Mouse (Mus musculus) limb, embryonic 12.5 days (tissue): ENCODE data around the gene Camsap3. TPM values are rescaled to one million over a fixed set of nuclear protein-coding genes. Genes with fewer than 3 reads are reported as not detected.

Experiments used
- ATAC-seq: fragments of 200-750 bp; cut with Nextera tagmentation; 2 replicates; pipeline ENCODE4 v1.8.0; 2017; ENCODE audit warnings: low read depth, moderate TSS enrichment; ENCODE audit not compliant: insufficient number of reproducible peaks, insufficient read depth, low FRiP score, low TSS enrichment
- H3K27ac ChIP-seq: fragments of 300-500 bp; sonication (generic); 2 replicates; pipeline ENCODE4 v1.5.1; 2016; ENCODE audit warnings: mild to moderate bottlenecking, moderate library complexity
- H3K27me3 ChIP-seq: fragments of 300-500 bp; sonication (generic); 2 replicates; pipeline ENCODE4 v1.6.1; 2016; ENCODE audit warnings: mild to moderate bottlenecking, moderate library complexity
- H3K36me3 ChIP-seq: fragments of 300-500 bp; sonication (generic); 2 replicates; pipeline ENCODE4 v1.6.1; 2016; ENCODE audit warnings: mild to moderate bottlenecking, moderate library complexity
- H3K4me1 ChIP-seq: fragments of 300-500 bp; sonication (generic); replicated peaks from 2 replicates; pipeline ENCODE4 v1.6.1; 2016
- H3K4me2 ChIP-seq: fragments of 300-500 bp; sonication (generic); 2 replicates; pipeline ENCODE4 v1.6.1; 2016; ENCODE audit warnings: mild to moderate bottlenecking, moderate library complexity
- H3K4me3 ChIP-seq: fragments of 300-500 bp; sonication (generic); replicated peaks from 2 replicates; pipeline ENCODE4 v1.5.1; 2016; ENCODE audit warnings: mild to moderate bottlenecking
- H3K9ac ChIP-seq: fragments of 300-500 bp; sonication (generic); replicated peaks from 2 replicates; pipeline ENCODE4 v1.6.1; 2016; ENCODE audit warnings: mild to moderate bottlenecking, moderate library complexity
- H3K9me3 ChIP-seq: fragments of 300-500 bp; sonication (generic); 2 replicates; pipeline ENCODE4 v1.6.1; 2016; ENCODE audit warnings: mild to moderate bottlenecking, moderate library complexity
- WGBS: fragments of 180-500 bp; shearing (Covaris S2); methylation state at CpG from one replicate; pipeline ENCODE4 v1.1.7; 2016; 5-methylcytosine and 5-hydroxymethylcytosine counted together
- polyA plus RNA-seq: library from polyadenylated mRNA; unstranded; fragments of >200 nt; fragmentation: Nextera tagmentation; extraction: Ambion mirVana; gene quantifications from 2 replicates; pipeline ENCODE4 v1.2.1, GENCODE M21; 2016

The Camsap3 gene
- polyA plus RNA-seq, 1 experiment from 2014 or later = 7.0 TPM

DNA sequence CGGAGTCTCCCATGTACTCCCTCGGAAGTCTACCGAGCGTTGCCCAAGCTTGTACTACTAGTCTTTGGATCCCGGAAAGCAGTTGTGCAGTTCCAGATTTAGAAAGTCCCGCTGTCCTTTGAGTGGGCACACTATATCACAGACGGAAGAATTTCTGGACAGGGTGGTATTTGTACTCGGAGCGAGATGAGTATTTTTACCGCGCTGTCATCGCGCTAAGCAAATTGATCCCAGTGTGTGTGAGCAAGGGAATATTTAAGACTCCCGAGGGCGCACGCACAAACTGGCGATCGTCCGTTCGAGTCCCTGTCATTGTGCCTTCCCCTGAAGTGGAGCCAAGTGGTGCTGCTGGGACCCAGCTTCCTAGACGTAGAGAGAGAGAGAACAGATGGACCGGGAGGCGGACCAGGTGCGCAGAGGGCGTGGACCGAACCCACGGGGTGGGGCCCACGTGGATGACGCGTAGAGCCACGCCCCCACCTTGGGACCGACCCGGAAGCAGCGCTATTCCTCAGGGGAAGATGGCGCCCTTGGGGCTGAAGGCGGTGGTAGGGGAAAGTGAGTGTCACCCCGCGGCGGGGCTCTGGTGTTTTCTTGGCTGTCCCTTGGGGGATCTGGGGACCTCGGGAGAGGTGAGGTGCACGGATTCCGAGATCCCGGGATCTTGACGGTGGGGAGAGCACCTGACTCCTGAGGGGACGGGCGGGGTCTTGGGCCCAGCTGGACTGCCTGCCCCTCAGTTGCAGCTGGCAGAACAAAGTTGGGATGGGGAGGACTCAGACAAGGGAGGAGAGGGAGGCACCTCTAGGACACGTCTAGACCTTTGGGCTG, 43.8 kb downstream of the Camsap3 start, which contains the start of gene Stxbp2:
TSS of gene Stxbp2 (plus strand) at position 309 of the 831 bp plus-strand sequence.
- Histone ChIP-seq H3K9me3 (no peaks in the 10 kb centered on the region), H3K4me3 (peak within 1 kb of the TSS; percentile 55), H3K4me1 (no peaks in the 10 kb centered on the region; the same call in 1 of the 2 replicates), H3K27ac (no peak within 1 kb of the TSS), H3K36me3 (no peaks in the 10 kb centered on the region), H3K27me3 (peaks cover 28% of the 10 kb centered on the region), H3K4me2 (peak within 1 kb of the TSS; percentile 83), H3K9ac (peak within 1 kb of the TSS; percentile 50)
- ATAC-seq = 0 out of 2 replicates have a peak, but pooled peaks have one; percentile 33
- WGBS = 7% methylated on average over 47 of the region's 47 CpGs

DNA sequence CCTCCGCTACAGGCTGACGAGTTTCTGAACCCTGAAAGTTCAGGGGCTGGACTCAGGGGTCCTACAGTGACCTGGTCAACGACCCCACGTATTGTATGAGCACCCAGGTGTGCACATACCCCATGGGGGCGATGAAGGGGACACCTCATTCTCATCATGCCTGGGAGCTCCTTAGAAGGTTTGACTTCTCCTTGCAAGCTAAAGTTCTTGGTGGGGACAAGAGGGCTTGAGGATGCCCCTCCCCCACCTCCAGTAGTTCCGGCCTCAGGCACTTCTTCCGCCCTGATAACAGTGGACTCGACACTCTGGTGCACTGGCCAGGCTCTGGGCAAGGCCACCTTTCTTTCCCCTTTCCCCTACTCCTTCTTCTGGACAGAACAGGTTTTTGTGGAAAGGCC, 44.4 kb downstream of the Camsap3 start:
- WGBS = 25% methylated on average over 8 of the region's 8 CpGs
- Histone ChIP-seq H3K27ac (no peak overlapping the region), H3K4me2 (peak overlapping the region; percentile 83), H3K4me1 (no peaks in the 10 kb centered on the region; the same call in 1 of the 2 replicates), H3K4me3 (peak overlapping the region; percentile 55), H3K9ac (peak overlapping the region; percentile 50), H3K9me3 (no peaks in the 10 kb centered on the region), H3K27me3 (peaks cover 28% of the 10 kb centered on the region), H3K36me3 (no peaks in the 10 kb centered on the region)
- no peak for ATAC-seq

DNA sequence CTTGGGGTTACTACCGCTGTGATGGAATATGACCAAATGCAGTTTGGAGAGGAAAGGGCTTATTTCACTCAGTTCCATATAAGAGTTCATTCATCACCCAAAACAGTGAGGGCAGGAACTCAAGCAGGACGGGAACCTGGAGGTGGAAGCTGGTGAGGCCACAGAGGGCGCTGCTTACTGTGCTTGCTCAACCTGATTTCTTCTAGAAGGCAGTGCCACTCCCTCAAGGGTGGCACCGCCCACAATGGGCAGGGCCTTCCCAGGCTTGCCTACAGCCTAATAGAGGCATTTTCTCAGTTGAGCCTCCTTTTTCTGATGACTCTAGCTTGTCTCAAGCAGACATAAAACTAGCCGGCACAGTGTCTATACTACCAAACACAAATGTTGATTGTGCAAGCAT, 58.7 kb downstream of the Camsap3 start:
- 28% methylated on average over 5 of the region's 5 CpGs for WGBS
- no peaks in the 10 kb centered on the region for H3K9me3 ChIP-seq
- H3K36me3 ChIP-seq = no peaks in the 10 kb centered on the region
- no peaks in the 10 kb centered on the region for H3K4me1 ChIP-seq
- no peak overlapping the region for H3K4me3 ChIP-seq
- no peak overlapping the region for H3K4me2 ChIP-seq
- H3K27me3 ChIP-seq = peaks cover 2% of the 10 kb centered on the region; the same call in 1 of the 2 replicates
- H3K9ac ChIP-seq = no peak overlapping the region
- ATAC-seq = no peak
- no peak overlapping the region for H3K27ac ChIP-seq

DNA sequence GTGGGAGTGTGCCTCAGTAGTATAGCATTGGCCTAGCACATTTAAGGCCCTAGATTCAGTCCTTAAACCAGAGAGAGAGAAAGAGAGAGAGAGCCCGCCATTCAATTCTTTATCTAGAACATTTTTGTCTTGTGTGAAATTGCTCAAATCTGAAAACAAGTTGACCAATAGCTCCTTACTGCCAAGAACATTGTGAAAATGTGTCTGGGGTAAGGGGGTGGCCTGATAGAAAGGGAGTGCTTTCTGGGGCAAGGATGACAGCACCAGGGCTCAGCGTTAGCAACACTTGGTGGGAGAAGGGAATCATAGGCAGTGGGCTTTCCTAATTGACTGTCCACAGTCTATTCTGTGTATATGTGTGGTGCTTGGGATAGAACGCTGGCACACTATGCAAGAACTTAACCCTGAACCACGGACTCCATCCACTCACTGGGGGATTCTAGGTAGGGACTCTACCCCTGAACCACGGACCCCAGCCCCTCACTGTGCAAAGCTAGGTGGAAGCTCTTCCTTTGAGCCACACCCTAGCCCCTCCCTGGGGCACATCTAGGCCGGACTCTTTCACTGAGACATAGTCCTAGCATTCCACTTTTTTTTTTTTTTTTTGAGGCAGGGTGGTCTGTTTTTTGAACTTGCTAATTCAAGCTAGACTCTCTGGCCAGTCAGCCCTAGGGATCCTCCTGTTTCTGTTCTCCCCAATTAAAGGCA, 59.9 kb downstream of the Camsap3 start:
- Histone ChIP-seq H3K9ac (no peak overlapping the region), H3K9me3 (no peaks in the 10 kb centered on the region), H3K36me3 (no peaks in the 10 kb centered on the region), H3K27me3 (peaks cover 3% of the 10 kb centered on the region), H3K27ac (no peak overlapping the region), H3K4me2 (no peak overlapping the region), H3K4me3 (no peak overlapping the region), H3K4me1 (no peaks in the 10 kb centered on the region)
- 88% methylated on average over 6 of the region's 6 CpGs for whole genome bisulfite sequencing
- ATAC-seq = no peak

DNA sequence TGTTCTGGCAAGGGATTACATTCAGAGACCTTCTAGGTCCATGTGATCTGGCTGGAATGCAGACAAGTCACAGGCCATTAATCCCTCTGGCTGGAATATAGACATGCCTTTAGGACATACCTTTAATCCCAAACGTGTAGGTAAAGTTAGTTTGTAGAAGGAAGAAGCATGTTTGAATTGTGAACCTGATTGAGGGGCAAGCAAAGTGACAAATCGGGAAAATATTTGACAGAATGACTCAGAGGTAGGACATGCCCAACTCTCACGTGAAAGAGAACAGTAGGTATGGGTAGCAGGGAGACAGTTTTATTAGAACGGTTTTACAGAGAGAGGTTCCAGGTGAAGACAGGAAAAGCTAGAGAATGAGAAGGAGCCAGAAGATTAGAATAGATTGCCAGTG, 60.5 kb downstream of the Camsap3 start:
- Histone ChIP-seq H3K36me3 (no peaks in the 10 kb centered on the region), H3K9ac (no peak overlapping the region), H3K4me2 (no peak overlapping the region), H3K9me3 (no peaks in the 10 kb centered on the region), H3K27ac (no peak overlapping the region), H3K4me1 (no peaks in the 10 kb centered on the region), H3K4me3 (no peak overlapping the region), H3K27me3 (peaks cover 3% of the 10 kb centered on the region)
- 73% methylated on average over 4 of the region's 4 CpGs for WGBS
- ATAC-seq = no peak

DNA sequence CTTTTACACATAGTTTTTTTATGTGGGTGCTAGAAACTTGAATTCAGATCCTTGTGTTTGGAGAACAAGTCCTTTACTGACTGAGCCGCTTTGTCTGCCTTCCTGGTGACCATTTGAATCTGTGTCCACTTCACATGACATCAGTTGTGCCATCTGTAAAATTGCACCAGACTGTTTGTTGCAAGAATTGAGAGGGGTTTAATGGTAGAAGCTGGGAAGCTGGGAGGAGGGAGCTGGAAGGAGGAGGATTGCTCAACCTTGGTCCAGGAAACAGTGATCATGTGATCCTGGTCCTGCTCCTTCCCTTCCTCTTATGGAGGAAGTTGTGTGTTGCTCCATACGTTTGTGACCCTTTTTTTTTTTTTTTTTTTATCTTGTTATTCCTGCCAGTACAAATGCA, 61.2 kb downstream of the Camsap3 start:
- 91% methylated on average over 1 of the region's 2 CpGs for WGBS

DNA sequence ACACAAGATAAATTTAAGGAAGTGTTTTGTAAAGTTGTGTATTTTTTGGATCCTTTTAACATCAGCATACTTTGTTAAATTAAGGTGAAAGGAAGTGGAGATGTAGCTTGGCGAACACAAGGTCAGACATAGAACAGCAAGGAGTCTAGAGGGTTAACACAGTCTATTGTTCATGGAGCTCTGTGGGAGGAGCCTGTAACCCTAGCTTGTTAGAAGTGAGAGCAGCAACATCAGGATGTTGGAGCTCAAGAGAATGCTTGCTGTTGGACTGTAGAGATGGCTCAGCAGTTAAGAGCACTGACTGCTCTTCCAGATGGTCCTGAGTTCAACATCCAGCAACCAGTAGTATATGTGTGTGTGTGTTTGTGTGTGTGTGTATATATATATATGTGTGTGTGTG, 61.9 kb downstream of the Camsap3 start:
- H3K4me2 ChIP-seq = no peak overlapping the region
- 43% methylated on average over 1 of the region's 1 CpGs for WGBS
- H3K27me3 ChIP-seq = peaks cover 3% of the 10 kb centered on the region
- no peaks in the 10 kb centered on the region for H3K36me3 ChIP-seq
- no peaks in the 10 kb centered on the region for H3K4me1 ChIP-seq
- 0 out of 2 replicates have a peak, but pooled peaks have one; percentile 64 for ATAC-seq
- H3K4me3 ChIP-seq = no peak overlapping the region
- no peaks in the 10 kb centered on the region for H3K9me3 ChIP-seq
- no peak overlapping the region for H3K9ac ChIP-seq
- no peak overlapping the region for H3K27ac ChIP-seq

More for the DNA sequence above, 61.2 kb downstream of the Camsap3 start:
- H3K27me3 ChIP-seq = peaks cover 3% of the 10 kb centered on the region
- no peaks in the 10 kb centered on the region for H3K36me3 ChIP-seq
- H3K4me3 ChIP-seq = no peak overlapping the region
- no peak overlapping the region for H3K4me2 ChIP-seq
- H3K9ac ChIP-seq = no peak overlapping the region
- H3K4me1 ChIP-seq = no peaks in the 10 kb centered on the region
- ATAC-seq = no peak
- no peak overlapping the region for H3K27ac ChIP-seq
- H3K9me3 ChIP-seq = no peaks in the 10 kb centered on the region

DNA sequence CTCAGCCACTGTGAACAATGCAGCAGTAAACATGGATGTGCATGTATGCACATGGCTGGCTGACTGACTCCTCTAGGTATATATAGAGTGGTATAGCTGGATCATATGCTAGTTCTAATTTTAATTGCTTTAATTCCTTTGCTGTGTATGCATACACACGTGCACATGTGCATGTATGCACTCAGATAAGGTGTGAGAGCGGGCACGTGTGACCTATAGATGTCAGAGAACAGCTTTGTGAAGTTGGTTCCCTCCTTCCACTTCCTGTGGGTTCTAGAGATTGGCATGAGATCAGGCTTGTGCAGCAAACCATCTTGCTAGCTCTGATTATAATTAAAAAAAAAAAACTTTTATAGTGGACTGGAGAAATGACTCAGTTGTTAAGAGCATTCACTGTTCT, 65.8 kb downstream of the Camsap3 start:
- no peak overlapping the region for H3K27ac ChIP-seq
- no peaks in the 10 kb centered on the region for H3K9me3 ChIP-seq
- no peak overlapping the region for H3K9ac ChIP-seq
- no peak for ATAC-seq
- peaks cover 9% of the 10 kb centered on the region; the same call in 1 of the 2 replicates for H3K4me1 ChIP-seq
- 67% methylated on average over 3 of the region's 3 CpGs for whole genome bisulfite sequencing
- no peak overlapping the region for H3K4me3 ChIP-seq
- peaks cover 3% of the 10 kb centered on the region; the same call in 1 of the 2 replicates for H3K27me3 ChIP-seq
- no peak overlapping the region for H3K4me2 ChIP-seq
- no peaks in the 10 kb centered on the region for H3K36me3 ChIP-seq

DNA sequence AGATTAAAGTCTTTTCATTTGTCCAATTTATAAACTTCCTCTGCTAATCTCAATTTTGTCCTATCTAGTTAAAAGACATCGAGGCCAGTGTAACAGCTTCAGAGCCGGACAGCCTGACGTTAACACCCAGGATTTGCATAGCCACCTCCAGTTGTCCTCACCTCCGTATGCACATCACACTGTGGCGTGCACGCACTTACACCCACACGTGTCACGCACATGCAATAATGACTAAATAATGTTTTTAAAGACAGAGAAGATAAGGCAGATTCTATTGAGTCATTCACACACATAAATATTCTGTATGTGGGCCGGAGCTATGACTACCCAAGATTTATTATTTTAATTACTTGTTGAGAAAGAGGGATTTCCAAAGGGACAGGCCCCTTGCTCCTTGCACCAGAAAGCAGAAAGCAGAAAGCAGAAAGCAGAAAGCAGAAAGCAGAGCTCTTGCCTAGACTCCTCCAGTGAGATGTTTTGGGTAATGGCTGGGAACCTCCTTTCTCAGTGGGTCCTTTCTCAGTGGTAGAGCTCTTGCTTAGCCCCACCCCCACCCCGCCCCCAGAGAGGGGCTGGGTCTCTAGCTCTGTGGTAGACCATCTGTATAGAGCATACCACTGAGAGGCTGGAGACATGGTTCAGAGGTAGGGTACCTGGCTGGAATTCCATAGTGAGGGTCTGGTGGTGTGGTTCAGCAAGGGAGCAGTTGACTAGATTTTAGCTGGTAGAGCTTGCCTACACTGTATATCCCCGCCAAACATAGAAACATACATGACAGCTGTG, 67.8 kb downstream of the Camsap3 start:
- 73% methylated on average over 11 of the region's 11 CpGs for WGBS
- Histone ChIP-seq H3K4me1 (peaks cover 9% of the 10 kb centered on the region; the same call in 1 of the 2 replicates), H3K4me2 (no peak overlapping the region), H3K36me3 (no peaks in the 10 kb centered on the region), H3K4me3 (no peak overlapping the region), H3K9ac (no peak overlapping the region), H3K9me3 (no peaks in the 10 kb centered on the region), H3K27ac (no peak overlapping the region), H3K27me3 (peaks cover 3% of the 10 kb centered on the region; the same call in 1 of the 2 replicates)
- ATAC-seq = no peak

DNA sequence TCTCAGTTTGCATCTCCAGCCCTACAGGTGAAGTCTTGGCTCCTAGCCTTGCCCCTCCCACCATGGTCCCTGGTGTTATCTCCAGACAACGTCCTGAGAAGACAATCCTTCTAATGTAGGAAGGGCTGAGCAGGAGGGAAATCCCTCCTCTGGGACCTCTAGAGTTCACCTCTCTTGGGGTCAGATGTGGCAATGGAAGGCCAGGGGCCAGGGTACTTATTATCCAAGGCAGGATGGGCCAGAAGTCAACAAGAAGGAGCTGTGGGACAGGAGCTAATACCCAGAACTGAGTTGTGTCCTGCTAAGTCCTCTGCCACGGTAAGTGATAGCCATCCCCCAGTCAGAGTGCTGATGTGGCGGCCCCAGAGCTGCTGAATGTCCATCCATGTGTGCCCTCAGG, 68.4 kb downstream of the Camsap3 start, which contains the start of gene Retn:
TSS of gene Retn (plus strand) at position 245 of the 400 bp plus-strand sequence.
- Histone ChIP-seq H3K4me1 (peaks cover 9% of the 10 kb centered on the region; the same call in 1 of the 2 replicates), H3K9me3 (no peaks in the 10 kb centered on the region), H3K27me3 (peaks cover 3% of the 10 kb centered on the region; the same call in 1 of the 2 replicates), H3K36me3 (no peaks in the 10 kb centered on the region), H3K4me2 (no peak within 1 kb of the TSS), H3K4me3 (no peak within 1 kb of the TSS), H3K9ac (no peak within 1 kb of the TSS), H3K27ac (no peak within 1 kb of the TSS)
- 80% methylated on average over 3 of the region's 3 CpGs for WGBS
- ATAC-seq = no peak
